Mouse (Mus musculus) C2C12 (cell line): ENCODE results near the gene Spata17.

ENCODE experiments used
- CEBPB ChIP-seq: IDR thresholded peaks from one replicate; pipeline ENCODE4 v1.6.1; 2011; ENCODE audit warnings: low read depth, mild to moderate bottlenecking, control low read depth, moderate library complexity
- CTCF ChIP-seq: IDR thresholded peaks from one replicate; pipeline ENCODE4 v1.5.1; 2011; ENCODE audit not compliant: control insufficient read depth, insufficient read depth, insufficient read length

DNA sequence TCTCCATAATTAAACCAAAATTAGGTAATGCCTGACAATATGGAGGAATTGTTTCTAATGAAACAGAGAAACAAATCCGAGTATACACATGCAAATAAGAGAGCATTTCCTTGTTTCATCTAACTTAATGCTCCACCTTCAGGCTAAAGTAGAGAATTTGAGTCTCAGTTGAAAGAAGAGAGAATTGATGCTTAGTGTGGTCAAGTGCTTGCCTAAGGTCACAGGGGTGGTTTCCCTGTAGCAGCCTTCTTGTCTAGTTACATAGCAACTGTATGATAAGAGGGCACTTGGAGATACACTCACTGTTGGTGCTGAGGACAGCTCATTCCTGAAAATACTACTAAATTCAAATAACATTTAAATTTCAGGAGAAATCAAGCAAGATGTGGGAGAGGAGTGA, 36.7 kb downstream of the Spata17 start:
- TF ChIP-seq CTCF, result no peak
- no peak for TF ChIP-seq CEBPB
